Mouse (Mus musculus) cerebellum, adult 2 months (tissue): ENCODE data around the gene Sgpl1.
"Not testable (repeated sequence)": the region's sequence is repeated elsewhere in the genome, so short reads cannot be mapped to it uniquely, and the experiment has no call there.

Experiments used
- CTCF ChIP-seq: fragments of 200-500 bp; IDR thresholded peaks from 2 replicates; pipeline ENCODE4 v1.5.1; 2011; ENCODE audit warnings: low read depth, mild to moderate bottlenecking, control low read depth, low read length, moderate library complexity, borderline replicate concordance; ENCODE audit not compliant: insufficient read depth
- POLR2A ChIP-seq: fragments of 200-500 bp; IDR thresholded peaks from 2 replicates; pipeline ENCODE4 v1.6.1; 2011; ENCODE audit warnings: low read length, control low read depth, borderline replicate concordance; ENCODE audit not compliant: insufficient read depth

- TF ChIP-seq CTCF, POLR2A: not testable (repeated sequence)
These were observed 25.8 kb downstream of the Sgpl1 start for GRCm38 (mm10) chr10:61121732-61122131.
